Mouse (Mus musculus): ENCODE measurements around the gene Mef2c. TPM values are rescaled to one million over a fixed set of nuclear protein-coding genes. Genes with fewer than 3 reads are reported as not detected.

The Mef2c gene
- polyA plus RNA-seq, 1 experiment, result 308 TPM

DNA sequence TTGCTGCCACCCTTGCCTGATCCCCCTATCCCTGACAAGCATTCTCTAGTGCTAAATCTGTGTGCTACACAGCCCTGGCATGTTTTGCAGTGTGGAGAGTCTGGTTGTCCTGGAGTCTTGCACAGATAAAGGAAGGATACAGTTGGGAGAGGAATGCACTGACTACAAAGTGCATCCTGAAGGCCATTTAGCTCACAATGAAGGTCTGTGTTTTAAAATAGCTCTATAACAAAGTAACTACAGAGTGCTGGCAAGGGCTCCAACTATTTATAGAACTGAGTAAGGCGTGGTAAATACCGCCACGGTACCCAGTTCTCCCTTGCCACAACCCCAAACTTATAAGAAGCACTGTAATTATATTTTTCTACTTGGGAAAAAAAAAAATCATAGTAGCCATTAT is 61.9 kb downstream of the Mef2c start:
- no peak overlapping the region for H3K27ac ChIP-seq (ENCODE audit: insufficient read depth, low read length)
- TF ChIP-seq CTCF (IDR thresholded peaks at IDR 0.05; ENCODE audit: extremely low read depth, insufficient read depth, low read length), result no peak
- no peak for TF ChIP-seq POLR2A (IDR thresholded peaks at IDR 0.05; ENCODE audit: extremely low read depth, insufficient read depth, low read length)
- H3K4me1 ChIP-seq (ENCODE audit: control insufficient read depth, insufficient read depth, low read length), result peaks cover 10% of the 10 kb centered on the region
- no peak overlapping the region for H3K4me3 ChIP-seq (ENCODE audit: insufficient read depth, low read length)

DNA sequence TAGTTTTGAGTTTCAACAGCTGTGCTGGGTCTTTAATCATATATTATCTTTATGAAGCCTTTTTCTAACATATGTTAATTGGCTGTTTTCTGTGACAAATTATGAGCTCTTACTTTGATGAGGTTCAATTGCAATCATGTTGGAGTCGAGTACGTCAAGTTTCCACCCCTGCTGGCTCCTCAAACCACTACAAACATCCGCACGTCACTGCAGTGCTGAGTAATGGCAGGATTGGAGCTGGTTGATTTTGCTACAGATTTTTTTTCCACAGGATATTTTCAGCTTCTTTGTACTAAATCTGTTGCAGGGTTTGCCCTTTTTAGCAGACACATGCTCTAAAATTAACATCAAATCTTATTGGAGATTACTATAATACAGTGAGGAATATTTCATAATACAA is 62.3 kb downstream of the Mef2c start:
- Histone ChIP-seq H3K4me1 (ENCODE audit: control insufficient read depth, insufficient read depth, low read length) (peaks cover 10% of the 10 kb centered on the region), H3K4me3 (ENCODE audit: insufficient read depth, low read length) (no peak overlapping the region), H3K27ac (ENCODE audit: insufficient read depth, low read length) (no peak overlapping the region)
- no peak for TF ChIP-seq CTCF (IDR thresholded peaks at IDR 0.05; ENCODE audit: extremely low read depth, insufficient read depth, low read length)
- TF ChIP-seq POLR2A (IDR thresholded peaks at IDR 0.05; ENCODE audit: extremely low read depth, insufficient read depth, low read length), result no peak

DNA sequence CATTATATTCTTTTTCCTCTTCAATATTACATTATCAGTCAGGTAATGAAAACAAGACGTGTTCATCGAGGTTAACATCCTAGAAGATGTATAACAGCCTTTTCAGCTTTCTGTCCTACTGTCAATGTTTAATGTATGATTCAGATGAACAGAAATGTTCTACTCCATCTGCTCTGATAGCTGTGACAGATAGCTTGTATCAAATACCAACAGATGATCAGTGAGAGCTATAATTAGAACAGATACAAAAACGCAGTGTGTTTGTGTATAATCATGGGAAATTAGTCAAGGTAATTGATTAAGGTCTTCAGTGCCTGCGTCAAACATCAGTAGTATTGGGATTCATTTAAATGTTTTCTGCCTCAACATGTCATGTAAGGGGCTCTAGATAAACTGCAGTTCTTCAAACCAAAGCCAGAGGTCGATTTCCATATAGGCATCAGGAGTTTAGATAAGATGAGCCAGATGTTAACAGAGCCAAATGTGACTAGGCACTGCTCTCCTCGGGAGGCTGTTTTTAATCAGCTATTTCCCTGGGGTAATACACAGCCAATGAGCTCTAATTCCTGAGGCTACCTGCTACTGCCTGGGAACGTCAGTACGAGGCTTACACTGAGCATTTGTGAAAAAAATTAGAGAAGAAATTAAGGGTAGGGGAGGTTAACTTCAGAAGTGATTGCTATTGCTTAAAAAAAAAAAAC is 63.1 kb downstream of the Mef2c start:
- H3K4me1 ChIP-seq (ENCODE audit: control insufficient read depth, insufficient read depth, low read length), result peaks cover 12% of the 10 kb centered on the region
- TF ChIP-seq POLR2A (IDR thresholded peaks at IDR 0.05; ENCODE audit: extremely low read depth, insufficient read depth, low read length) (no peak), CTCF (IDR thresholded peaks at IDR 0.05; ENCODE audit: extremely low read depth, insufficient read depth, low read length) (no peak)
- H3K4me3 ChIP-seq (ENCODE audit: insufficient read depth, low read length), result no peak overlapping the region
- no peak overlapping the region; the same call in 1 of the 2 replicates for H3K27ac ChIP-seq (ENCODE audit: insufficient read depth, low read length)

DNA sequence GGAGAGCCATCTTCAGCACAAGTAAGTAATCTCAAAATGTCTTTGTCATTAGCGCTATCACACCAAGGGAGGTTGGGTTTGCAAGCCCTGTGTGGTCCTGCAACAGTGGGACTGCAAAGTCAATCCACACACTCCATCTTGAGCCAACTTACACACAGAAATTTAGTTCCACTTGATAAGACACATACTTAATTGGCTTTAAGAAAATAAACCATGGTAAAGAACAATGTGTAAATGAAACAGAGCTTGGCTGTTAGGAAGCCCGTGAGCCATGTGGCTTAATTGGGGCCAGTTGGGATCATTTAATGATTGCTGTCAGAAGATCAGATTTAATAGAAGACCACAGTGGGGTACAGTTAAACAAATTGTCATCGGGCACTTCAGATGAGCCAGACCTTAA is 63.8 kb downstream of the Mef2c start:
- H3K27ac ChIP-seq (ENCODE audit: insufficient read depth, low read length), result no peak overlapping the region
- no peak overlapping the region for H3K4me3 ChIP-seq (ENCODE audit: insufficient read depth, low read length)
- TF ChIP-seq CTCF (IDR thresholded peaks at IDR 0.05; ENCODE audit: extremely low read depth, insufficient read depth, low read length) (no peak), POLR2A (IDR thresholded peaks at IDR 0.05; ENCODE audit: extremely low read depth, insufficient read depth, low read length) (no peak)
- peaks cover 14% of the 10 kb centered on the region for H3K4me1 ChIP-seq (ENCODE audit: control insufficient read depth, insufficient read depth, low read length)

DNA sequence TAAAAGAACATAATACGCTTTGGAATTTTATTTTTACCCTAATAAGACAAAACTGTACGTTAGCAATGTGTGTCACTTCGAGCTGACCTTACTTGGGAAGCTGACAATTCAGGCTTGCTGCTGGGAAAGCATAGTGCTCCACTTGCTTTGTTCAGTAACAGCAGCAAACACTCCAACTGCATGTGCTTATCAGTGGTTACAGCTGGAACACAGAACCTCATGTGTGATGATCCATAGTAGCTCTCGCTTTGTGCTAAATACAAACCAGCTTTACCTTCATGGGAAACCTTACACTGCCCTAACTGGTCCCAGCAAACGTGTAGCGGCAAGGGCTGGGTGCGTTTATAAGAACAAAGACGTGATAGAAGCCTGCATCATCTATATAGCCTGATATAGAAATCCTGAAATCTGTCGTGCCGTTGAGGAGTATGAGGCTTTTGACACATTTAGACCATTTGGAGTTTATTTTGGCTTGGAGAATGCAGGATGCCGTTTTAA is 65.0 kb downstream of the Mef2c start:
- TF ChIP-seq POLR2A (IDR thresholded peaks at IDR 0.05; ENCODE audit: extremely low read depth, insufficient read depth, low read length), result no peak
- no peak for TF ChIP-seq CTCF (IDR thresholded peaks at IDR 0.05; ENCODE audit: extremely low read depth, insufficient read depth, low read length)
- no peak overlapping the region for H3K4me3 ChIP-seq (ENCODE audit: insufficient read depth, low read length)
- H3K27ac ChIP-seq (ENCODE audit: insufficient read depth, low read length), result no peak overlapping the region; the same call in 1 of the 2 replicates
- peaks cover 14% of the 10 kb centered on the region for H3K4me1 ChIP-seq (ENCODE audit: control insufficient read depth, insufficient read depth, low read length)

DNA sequence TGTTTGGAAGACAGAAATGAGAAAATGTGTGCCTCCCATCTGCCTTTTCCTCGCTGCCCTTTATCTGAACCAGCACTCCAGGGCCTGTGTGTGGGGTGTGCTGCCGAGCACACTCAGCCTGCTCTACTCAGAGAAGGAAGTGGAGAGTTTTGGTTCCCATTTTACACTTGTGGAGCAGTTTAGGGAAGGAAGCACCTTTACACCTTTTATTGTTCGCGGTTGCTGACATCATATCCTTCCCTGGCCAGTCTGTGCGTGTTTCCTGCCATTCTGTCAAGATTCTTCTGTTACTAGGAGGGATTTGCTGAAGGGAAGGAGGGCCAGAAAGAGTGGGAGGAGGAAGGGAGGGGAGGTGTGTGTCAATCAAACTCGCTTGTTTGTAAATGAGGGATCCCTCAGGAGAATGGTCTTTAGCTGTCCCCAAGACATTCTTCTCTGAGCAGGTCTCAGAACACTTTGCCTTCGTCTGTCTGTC is 68.2 kb downstream of the Mef2c start:
- peaks cover 17% of the 10 kb centered on the region for H3K4me1 ChIP-seq (ENCODE audit: control insufficient read depth, insufficient read depth, low read length)
- TF ChIP-seq CTCF (IDR thresholded peaks at IDR 0.05; ENCODE audit: extremely low read depth, insufficient read depth, low read length) (no peak), POLR2A (IDR thresholded peaks at IDR 0.05; ENCODE audit: extremely low read depth, insufficient read depth, low read length) (no peak)
- peak overlapping the region; percentile 59 for H3K27ac ChIP-seq (ENCODE audit: insufficient read depth, low read length)
- no peak overlapping the region for H3K4me3 ChIP-seq (ENCODE audit: insufficient read depth, low read length)

DNA sequence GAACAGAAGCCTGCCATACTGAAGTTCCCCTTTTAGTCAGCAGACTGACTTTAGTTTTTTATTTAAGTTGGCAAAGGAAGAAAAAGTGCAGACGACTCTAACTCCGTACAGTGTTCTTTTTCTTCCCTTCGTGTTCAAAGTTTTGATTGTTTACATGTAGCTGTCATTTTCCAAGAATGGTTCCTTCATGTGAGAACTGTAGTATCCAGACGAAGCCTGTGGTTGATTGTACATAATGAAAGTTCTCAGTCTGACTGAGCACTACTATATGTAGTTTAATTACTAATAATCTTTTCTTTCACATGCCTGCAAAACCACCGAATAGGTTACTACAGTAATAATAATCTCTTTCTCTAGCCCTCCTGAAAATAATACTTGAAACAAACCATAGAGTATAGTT is 68.6 kb downstream of the Mef2c start:
- Histone ChIP-seq H3K4me3 (ENCODE audit: insufficient read depth, low read length) (no peak overlapping the region), H3K4me1 (ENCODE audit: control insufficient read depth, insufficient read depth, low read length) (peaks cover 15% of the 10 kb centered on the region), H3K27ac (ENCODE audit: insufficient read depth, low read length) (peak overlapping the region; percentile 59)
- TF ChIP-seq CTCF (IDR thresholded peaks at IDR 0.05; ENCODE audit: extremely low read depth, insufficient read depth, low read length) (no peak), POLR2A (IDR thresholded peaks at IDR 0.05; ENCODE audit: extremely low read depth, insufficient read depth, low read length) (no peak)

DNA sequence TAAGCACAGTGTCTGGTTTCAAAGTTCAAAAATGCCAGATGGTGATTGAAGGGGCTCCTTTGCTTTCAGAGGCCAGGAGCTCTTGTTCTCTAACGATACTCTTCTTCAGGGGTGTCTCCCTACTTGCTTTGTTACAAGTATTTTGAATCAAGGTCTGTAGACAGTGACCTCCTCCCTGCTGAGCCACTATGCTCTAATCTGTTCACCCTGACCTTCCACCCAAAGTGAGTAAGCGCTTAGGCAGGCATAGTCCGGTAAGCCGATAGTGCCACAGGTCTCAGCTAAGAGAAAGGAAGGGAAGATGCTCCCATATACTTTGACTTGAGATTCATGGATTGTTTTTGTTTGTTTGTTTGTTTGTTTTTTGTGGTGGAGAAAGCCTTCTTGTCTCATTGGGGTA is 69.5 kb downstream of the Mef2c start:
- Histone ChIP-seq H3K27ac (ENCODE audit: insufficient read depth, low read length) (peak overlapping the region; percentile 18), H3K4me3 (ENCODE audit: insufficient read depth, low read length) (no peak overlapping the region), H3K4me1 (ENCODE audit: control insufficient read depth, insufficient read depth, low read length) (peaks cover 13% of the 10 kb centered on the region)
- TF ChIP-seq POLR2A (IDR thresholded peaks at IDR 0.05; ENCODE audit: extremely low read depth, insufficient read depth, low read length), result no peak
- no peak for TF ChIP-seq CTCF (IDR thresholded peaks at IDR 0.05; ENCODE audit: extremely low read depth, insufficient read depth, low read length)

DNA sequence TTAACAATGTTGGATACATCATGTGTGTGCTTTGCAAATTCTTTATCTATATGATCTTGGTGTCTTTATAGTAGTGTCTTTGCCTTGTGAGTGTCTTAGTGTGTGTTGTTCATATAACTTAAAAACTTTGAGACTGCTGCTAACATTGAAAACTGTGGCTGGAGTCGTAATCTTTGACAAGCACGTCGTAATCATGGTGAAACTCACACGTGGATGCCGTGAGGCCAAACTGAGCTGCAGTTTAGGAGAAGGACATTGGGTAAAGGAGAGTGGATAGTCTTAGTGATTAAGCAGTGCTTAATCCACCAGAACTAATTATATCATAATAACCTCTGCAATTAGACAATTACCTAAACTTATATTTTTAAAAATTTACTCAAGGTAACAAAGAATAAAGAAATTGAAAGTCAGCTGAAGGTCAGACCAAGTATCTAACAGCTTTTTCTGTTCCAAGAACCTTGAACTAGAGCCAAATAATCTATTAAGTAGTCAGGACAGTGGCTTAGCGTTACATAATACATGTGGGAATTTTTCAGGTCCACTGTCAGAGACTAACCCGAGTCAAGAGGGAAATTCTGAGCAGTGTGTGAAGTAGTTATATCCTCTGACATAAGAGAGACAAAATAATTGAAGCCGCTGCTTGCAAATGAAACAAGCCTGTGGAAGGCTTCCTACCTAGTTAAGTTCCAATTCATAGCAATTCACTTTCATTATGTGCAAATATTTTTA is 70.2 kb downstream of the Mef2c start:
- H3K4me1 ChIP-seq (ENCODE audit: control insufficient read depth, insufficient read depth, low read length), result peaks cover 10% of the 10 kb centered on the region
- TF ChIP-seq POLR2A (IDR thresholded peaks at IDR 0.05; ENCODE audit: extremely low read depth, insufficient read depth, low read length) (no peak), CTCF (IDR thresholded peaks at IDR 0.05; ENCODE audit: extremely low read depth, insufficient read depth, low read length) (no peak)
- H3K27ac ChIP-seq (ENCODE audit: insufficient read depth, low read length), result no peak overlapping the region
- no peak overlapping the region for H3K4me3 ChIP-seq (ENCODE audit: insufficient read depth, low read length)
